Mouse (Mus musculus): ENCODE data around the gene Lig1. TPM values are rescaled to one million over a fixed set of nuclear protein-coding genes. Genes with fewer than 3 reads are reported as not detected.

Gene Lig1
- polyA plus RNA-seq, 1 experiment: 228 TPM

DNA sequence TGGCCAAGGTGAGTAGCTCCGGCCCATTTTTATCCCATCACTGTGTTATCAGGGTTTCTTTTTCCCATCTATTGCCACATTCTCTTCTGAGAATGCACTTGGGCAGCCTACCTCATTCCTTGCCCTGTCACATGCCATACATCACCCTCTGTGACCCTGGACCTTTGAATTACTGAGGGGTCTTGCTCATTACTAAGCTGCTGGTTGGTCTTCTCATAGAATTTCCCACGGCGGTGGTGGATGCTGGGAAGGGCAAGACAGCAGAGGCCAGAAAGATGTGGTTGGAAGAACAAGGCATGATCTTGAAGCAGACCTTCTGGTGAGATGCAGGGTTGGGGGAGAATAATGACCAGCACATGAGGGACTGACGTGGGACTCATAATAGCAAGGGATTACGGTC lies 21.7 kb downstream of the Lig1 start:
- Histone ChIP-seq H3K27ac (ENCODE audit: control insufficient read depth, insufficient read depth, low read depth, low read length, poor library complexity) (no peak overlapping the region), H3K4me3 (replicated peaks; ENCODE audit: control insufficient read depth, low read depth, low read length) (no peak overlapping the region), H3K4me1 (ENCODE audit: control insufficient read depth, insufficient read depth, low read length) (peaks cover 3% of the 10 kb centered on the region; the same call in 1 of the 2 replicates)
- TF ChIP-seq POLR2A (IDR thresholded peaks at IDR 0.05; ENCODE audit: borderline replicate concordance, control insufficient read depth, low read depth, low read length) (no peak), CTCF (IDR thresholded peaks at IDR 0.05; ENCODE audit: control insufficient read depth, insufficient read depth, low read length) (0 out of 2 replicates have a peak, but pooled peaks have one; percentile 5)
- 91% methylated on average over 5 of the region's 5 CpGs for WGBS

DNA sequence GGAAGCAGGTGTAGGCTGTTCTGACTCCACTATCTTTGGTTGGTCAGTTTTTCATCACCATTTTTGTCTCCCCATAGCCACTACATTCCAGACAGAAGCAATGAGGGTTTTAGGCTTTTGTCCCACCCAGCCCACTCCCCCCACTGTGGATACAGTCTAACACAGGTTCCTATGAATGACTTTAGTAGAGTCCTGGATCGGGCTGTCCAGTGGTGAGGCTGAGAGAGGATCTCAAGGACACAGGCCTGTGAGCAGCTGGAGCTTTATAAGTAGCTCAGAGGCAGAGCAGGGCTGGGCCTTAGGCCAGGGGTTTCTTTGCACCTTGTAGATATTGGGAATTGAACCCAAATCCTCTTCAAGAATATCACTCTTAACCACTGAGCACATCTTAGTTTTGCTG lies 24.6 kb downstream of the Lig1 start:
- WGBS: 91% methylated on average over 1 of the region's 1 CpGs
- Histone ChIP-seq H3K4me1 (ENCODE audit: control insufficient read depth, insufficient read depth, low read length) (peaks cover 3% of the 10 kb centered on the region; the same call in 1 of the 2 replicates), H3K4me3 (replicated peaks; ENCODE audit: control insufficient read depth, low read depth, low read length) (no peak overlapping the region), H3K27ac (ENCODE audit: control insufficient read depth, insufficient read depth, low read depth, low read length, poor library complexity) (no peak overlapping the region)
- no peak for TF ChIP-seq POLR2A (IDR thresholded peaks at IDR 0.05; ENCODE audit: borderline replicate concordance, control insufficient read depth, low read depth, low read length)
- TF ChIP-seq CTCF (IDR thresholded peaks at IDR 0.05; ENCODE audit: control insufficient read depth, insufficient read depth, low read length): no peak

DNA sequence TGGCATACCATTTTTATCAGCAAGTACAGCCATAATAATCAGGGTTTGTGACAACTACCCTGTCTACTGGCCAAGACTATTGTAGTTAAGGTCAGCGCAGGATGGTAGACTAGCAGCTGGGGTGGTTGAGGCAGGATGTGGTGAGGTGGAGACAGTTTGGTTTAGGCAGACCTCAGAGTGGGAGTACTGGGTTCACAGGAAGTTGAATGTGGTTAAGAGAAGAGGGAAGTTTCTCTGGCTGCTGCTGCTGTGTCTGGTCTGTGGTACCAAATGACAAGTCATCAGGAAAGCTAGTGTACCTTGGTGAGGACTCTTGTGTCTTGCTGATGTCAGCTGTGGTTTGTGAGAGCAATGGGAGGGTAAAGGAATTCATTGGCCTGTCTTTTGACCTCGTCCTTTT lies 25.7 kb downstream of the Lig1 start:
- WGBS: 6% methylated on average over 2 of the region's 2 CpGs

DNA sequence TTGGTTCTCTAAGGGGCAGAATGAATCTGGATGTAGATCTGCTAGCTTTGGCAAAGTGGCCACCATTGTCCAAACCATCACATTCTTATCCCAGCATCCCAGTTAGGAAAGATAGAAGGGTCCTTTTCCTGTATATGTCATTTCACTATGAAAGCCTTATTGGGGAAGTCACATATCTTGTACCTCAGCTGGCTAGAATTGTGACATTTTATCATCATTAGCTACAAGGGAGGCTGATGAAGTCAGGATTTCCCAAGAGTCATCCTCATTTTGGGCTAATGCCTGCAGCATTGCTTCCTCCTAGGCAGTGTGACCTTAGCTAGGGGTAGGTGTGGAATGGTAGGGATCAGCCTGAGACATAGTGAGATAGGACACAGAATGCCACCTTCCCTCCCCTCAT lies 26.3 kb downstream of the Lig1 start:
- no peak for TF ChIP-seq CTCF (IDR thresholded peaks at IDR 0.05; ENCODE audit: control insufficient read depth, insufficient read depth, low read length)
- TF ChIP-seq POLR2A (IDR thresholded peaks at IDR 0.05; ENCODE audit: borderline replicate concordance, control insufficient read depth, low read depth, low read length): no peak
- no peak overlapping the region for H3K4me3 ChIP-seq (replicated peaks; ENCODE audit: control insufficient read depth, low read depth, low read length)
- H3K4me1 ChIP-seq (ENCODE audit: control insufficient read depth, insufficient read depth, low read length): peaks cover 3% of the 10 kb centered on the region; the same call in 1 of the 2 replicates
- no peak overlapping the region for H3K27ac ChIP-seq (ENCODE audit: control insufficient read depth, insufficient read depth, low read depth, low read length, poor library complexity)

More for the DNA sequence above, 25.7 kb downstream of the Lig1 start:
- TF ChIP-seq POLR2A (IDR thresholded peaks at IDR 0.05; ENCODE audit: borderline replicate concordance, control insufficient read depth, low read depth, low read length): no peak
- TF ChIP-seq CTCF (IDR thresholded peaks at IDR 0.05; ENCODE audit: control insufficient read depth, insufficient read depth, low read length): no peak
- Histone ChIP-seq H3K4me1 (ENCODE audit: control insufficient read depth, insufficient read depth, low read length) (peaks cover 3% of the 10 kb centered on the region; the same call in 1 of the 2 replicates), H3K27ac (ENCODE audit: control insufficient read depth, insufficient read depth, low read depth, low read length, poor library complexity) (no peak overlapping the region), H3K4me3 (replicated peaks; ENCODE audit: control insufficient read depth, low read depth, low read length) (no peak overlapping the region)

DNA sequence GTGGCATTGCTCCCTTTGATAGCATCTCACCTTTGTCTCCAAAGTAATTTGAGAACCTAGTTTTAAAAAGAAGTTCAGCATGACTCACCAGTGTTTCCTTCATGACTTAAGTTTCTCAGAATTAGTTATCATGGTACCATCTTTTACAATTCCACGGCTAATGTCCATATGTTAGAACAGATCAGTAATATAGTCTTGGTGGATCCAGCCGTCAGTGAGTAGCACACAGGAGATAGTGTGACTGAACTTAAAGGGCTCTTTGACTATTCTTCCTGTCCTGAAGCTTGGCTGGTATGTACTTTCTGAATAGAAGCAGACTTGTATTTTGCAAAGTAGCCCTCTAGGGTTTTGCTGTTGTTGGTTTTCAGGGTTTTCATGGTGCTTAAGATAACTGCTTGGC lies 32.3 kb downstream of the Lig1 start:
- 78% methylated on average over 2 of the region's 2 CpGs for WGBS
- no peak overlapping the region for H3K4me3 ChIP-seq (replicated peaks; ENCODE audit: control insufficient read depth, low read depth, low read length)
- H3K4me1 ChIP-seq (ENCODE audit: control insufficient read depth, insufficient read depth, low read length): no peaks in the 10 kb centered on the region
- TF ChIP-seq POLR2A (IDR thresholded peaks at IDR 0.05; ENCODE audit: borderline replicate concordance, control insufficient read depth, low read depth, low read length): no peak
- TF ChIP-seq CTCF (IDR thresholded peaks at IDR 0.05; ENCODE audit: control insufficient read depth, insufficient read depth, low read length): no peak
- no peak overlapping the region for H3K27ac ChIP-seq (ENCODE audit: control insufficient read depth, insufficient read depth, low read depth, low read length, poor library complexity)

DNA sequence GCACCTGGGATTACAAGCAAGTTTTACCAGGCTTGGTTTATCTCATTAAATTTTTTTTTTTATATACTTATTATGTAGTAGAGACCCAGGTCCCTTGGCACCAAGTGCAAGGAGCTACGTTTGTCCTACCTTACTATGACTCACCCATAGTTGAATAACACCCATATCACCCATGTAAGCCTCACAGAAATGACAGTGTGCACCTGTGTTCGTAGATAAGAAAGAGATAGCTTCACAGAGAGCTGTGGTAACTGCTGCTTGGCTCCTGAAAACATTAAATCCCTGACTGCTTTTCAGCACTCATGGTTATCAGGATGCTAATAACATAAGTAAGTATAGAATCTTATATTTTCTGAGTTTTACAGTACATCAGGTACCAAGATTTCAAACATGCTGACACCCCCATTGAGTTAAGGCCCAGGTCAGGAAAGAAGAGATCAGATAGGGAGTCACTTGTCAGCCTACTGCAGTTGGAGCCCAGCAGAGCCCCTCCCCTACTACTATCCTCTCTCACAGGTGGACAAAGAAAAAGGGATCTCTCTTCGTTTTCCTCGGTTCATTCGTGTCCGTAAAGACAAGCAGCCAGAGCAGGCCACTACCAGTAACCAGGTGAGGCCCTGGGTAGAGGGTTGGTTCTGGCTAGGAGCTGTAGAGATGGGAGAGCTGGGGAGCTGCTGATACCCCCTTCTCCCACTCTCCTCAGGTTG lies 33.6 kb downstream of the Lig1 start:
- no peak overlapping the region for H3K4me3 ChIP-seq (replicated peaks; ENCODE audit: control insufficient read depth, low read depth, low read length)
- H3K4me1 ChIP-seq (ENCODE audit: control insufficient read depth, insufficient read depth, low read length): no peaks in the 10 kb centered on the region
- 67% methylated on average over 6 of the region's 6 CpGs for WGBS
- no peak for TF ChIP-seq POLR2A (IDR thresholded peaks at IDR 0.05; ENCODE audit: borderline replicate concordance, control insufficient read depth, low read depth, low read length)
- TF ChIP-seq CTCF (IDR thresholded peaks at IDR 0.05; ENCODE audit: control insufficient read depth, insufficient read depth, low read length): no peak
- no peak overlapping the region for H3K27ac ChIP-seq (ENCODE audit: control insufficient read depth, insufficient read depth, low read depth, low read length, poor library complexity)

DNA sequence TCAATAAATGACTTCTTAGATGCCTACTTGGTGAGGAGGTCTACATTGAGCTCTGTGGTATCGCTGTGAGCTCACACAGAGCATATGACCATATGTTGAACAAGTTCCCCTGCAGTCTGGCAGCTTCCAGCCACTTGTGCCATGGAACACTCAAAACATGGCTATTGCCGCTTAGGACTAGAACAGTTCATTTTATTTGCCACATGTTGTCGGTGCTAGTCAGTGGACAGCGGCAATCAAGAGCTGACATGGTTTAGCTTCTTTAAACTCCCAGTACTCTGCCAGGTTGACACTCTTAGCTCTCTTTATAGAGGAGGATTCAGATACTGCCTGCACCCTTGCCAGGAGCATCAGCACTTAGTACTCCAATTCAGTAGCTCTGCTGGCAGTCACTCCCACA lies 34.3 kb downstream of the Lig1 start:
- Histone ChIP-seq H3K4me1 (ENCODE audit: control insufficient read depth, insufficient read depth, low read length) (no peaks in the 10 kb centered on the region), H3K27ac (ENCODE audit: control insufficient read depth, insufficient read depth, low read depth, low read length, poor library complexity) (no peak overlapping the region), H3K4me3 (replicated peaks; ENCODE audit: control insufficient read depth, low read depth, low read length) (no peak overlapping the region)
- TF ChIP-seq CTCF (IDR thresholded peaks at IDR 0.05; ENCODE audit: control insufficient read depth, insufficient read depth, low read length): no peak
- TF ChIP-seq POLR2A (IDR thresholded peaks at IDR 0.05; ENCODE audit: borderline replicate concordance, control insufficient read depth, low read depth, low read length): no peak
- 94% methylated on average over 4 of the region's 4 CpGs for WGBS

DNA sequence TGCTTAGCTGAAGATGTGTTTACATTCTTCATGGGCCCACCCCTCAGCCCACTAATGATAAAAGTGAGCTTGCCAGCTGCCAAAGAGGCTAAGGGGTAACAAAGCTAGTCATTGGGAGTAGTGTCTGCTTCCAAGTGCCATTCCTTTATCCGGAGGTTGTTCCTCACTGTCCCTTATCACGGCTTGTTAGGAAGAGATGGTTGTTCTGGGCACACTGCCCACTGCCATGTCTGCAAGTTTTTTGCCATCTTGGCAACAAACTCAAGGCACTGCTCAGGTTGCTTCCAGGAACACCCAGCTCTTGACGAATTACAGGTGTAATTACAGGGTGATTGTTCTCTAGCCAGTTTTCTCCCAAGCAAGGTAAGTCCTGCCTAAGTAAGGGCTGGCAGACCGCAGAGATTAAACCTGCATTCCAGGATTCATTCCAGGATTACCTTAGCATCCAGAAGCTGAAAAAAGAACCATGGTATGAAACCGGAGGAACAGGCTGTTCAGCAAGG lies 37.1 kb downstream of the Lig1 start:
- Histone ChIP-seq H3K4me1 (ENCODE audit: control insufficient read depth, insufficient read depth, low read length) (no peaks in the 10 kb centered on the region), H3K4me3 (replicated peaks; ENCODE audit: control insufficient read depth, low read depth, low read length) (no peak overlapping the region), H3K27ac (ENCODE audit: control insufficient read depth, insufficient read depth, low read depth, low read length, poor library complexity) (no peak overlapping the region)
- WGBS: 83% methylated on average over 5 of the region's 5 CpGs
- no peak for TF ChIP-seq POLR2A (IDR thresholded peaks at IDR 0.05; ENCODE audit: borderline replicate concordance, control insufficient read depth, low read depth, low read length)
- TF ChIP-seq CTCF (IDR thresholded peaks at IDR 0.05; ENCODE audit: control insufficient read depth, insufficient read depth, low read length): no peak
